Mouse (Mus musculus) common myeloid progenitor, adult 5-6 weeks (primary cell): ENCODE data around the gene Fbxl17. TPM values are rescaled to one million over a fixed set of nuclear protein-coding genes. Genes with fewer than 3 reads are reported as not detected.

Source experiments
- ATAC-seq: replicated peaks from 2 replicates; pipeline ENCODE4 v1.8.0; 2016; ENCODE audit warnings: low read depth, mild to moderate bottlenecking, moderate TSS enrichment, inconsistent platforms; ENCODE audit not compliant: poor library complexity, severe bottlenecking
- total RNA-seq: library from RNA; stranded (forward); fragments of 200-1000, 187-1606 nt; gene quantifications from 2 replicates; pipeline ENCODE4 v1.2.3, GENCODE M21; 2017

Fbxl17 gene
- total RNA-seq, 1 experiment from 2014 or later, result 11.5 TPM

- ATAC-seq, result no peak
These were observed 354.5 kb downstream of the Fbxl17 start for GRCm38 (mm10) chr17:63145311-63145741.

- no peak for ATAC-seq
These were observed 356.0 kb downstream of the Fbxl17 start for GRCm38 (mm10) chr17:63143825-63144224.

GRCm38 (mm10) chr17:63134805-63135204, 365.0 kb downstream of the Fbxl17 start:
- ATAC-seq, result no peak

GRCm38 (mm10) chr17:63122427-63122826, 377.4 kb downstream of the Fbxl17 start:
- ATAC-seq, result no peak

- ATAC-seq, result no peak
These were observed 380.1 kb downstream of the Fbxl17 start for GRCm38 (mm10) chr17:63119701-63120100.

- no peak for ATAC-seq
These were observed 380.7 kb downstream of the Fbxl17 start for GRCm38 (mm10) chr17:63119077-63119476.

- no peak for ATAC-seq
These were observed 382.7 kb downstream of the Fbxl17 start for GRCm38 (mm10) chr17:63117130-63117529.

- no peak for ATAC-seq
These were observed 385.3 kb downstream of the Fbxl17 start for GRCm38 (mm10) chr17:63114399-63115085.

- no peak for ATAC-seq
These were observed 387.0 kb downstream of the Fbxl17 start for GRCm38 (mm10) chr17:63112826-63113225.

- no peak for ATAC-seq
These were observed 388.8 kb downstream of the Fbxl17 start for GRCm38 (mm10) chr17:63110994-63111393.

GRCm38 (mm10) chr17:63110211-63110755, 389.5 kb downstream of the Fbxl17 start:
- no peak for ATAC-seq

- ATAC-seq, result no peak
These were observed 391.8 kb downstream of the Fbxl17 start for GRCm38 (mm10) chr17:63108035-63108434.

GRCm38 (mm10) chr17:63107515-63107914, 392.3 kb downstream of the Fbxl17 start:
- no peak for ATAC-seq

- no peak for ATAC-seq
These were observed 404.3 kb downstream of the Fbxl17 start for GRCm38 (mm10) chr17:63095553-63095952.

- ATAC-seq, result no peak
These were observed 404.8 kb downstream of the Fbxl17 start for GRCm38 (mm10) chr17:63095017-63095416.

- ATAC-seq, result peak; percentile 78
These were observed 406.6 kb downstream of the Fbxl17 start for GRCm38 (mm10) chr17:63093184-63093583.

GRCm38 (mm10) chr17:63092774-63093173, 407.0 kb downstream of the Fbxl17 start:
- ATAC-seq, result peak; percentile 74

GRCm38 (mm10) chr17:63090112-63090511, 409.7 kb downstream of the Fbxl17 start:
- ATAC-seq, result no peak

GRCm38 (mm10) chr17:63087265-63087664, 412.6 kb downstream of the Fbxl17 start:
- ATAC-seq, result no peak

GRCm38 (mm10) chr17:63086526-63086925, 413.3 kb downstream of the Fbxl17 start:
- ATAC-seq, result no peak

GRCm38 (mm10) chr17:63085227-63085626, 414.6 kb downstream of the Fbxl17 start:
- ATAC-seq, result no peak

- no peak for ATAC-seq
These were observed 420.7 kb downstream of the Fbxl17 start for GRCm38 (mm10) chr17:63079087-63079486.
